Mouse (Mus musculus) forebrain, embryonic 16.5 days (tissue): ENCODE measurements around the gene Actr1a. TPM values are rescaled to one million over a fixed set of nuclear protein-coding genes. Genes with fewer than 3 reads are reported as not detected.
A peak's percentile ranks its signal among the peaks of the same experiment; 100 is the strongest.

Experiments used
- ATAC-seq: fragments of 200-750 bp; cut with Nextera tagmentation; 2 replicates; pipeline ENCODE4 v1.8.0; 2017; ENCODE audit warnings: mild to moderate bottlenecking, moderate library complexity
- H3K27ac ChIP-seq: fragments of 300-500 bp; sonication (generic); 2 replicates; pipeline ENCODE4 v1.5.1; 2014; ENCODE audit warnings: low read length, control low read depth
- H3K27me3 ChIP-seq: fragments of 300-500 bp; sonication (generic); replicated peaks from 2 replicates; pipeline ENCODE4 v1.6.1; 2014; ENCODE audit warnings: low read length; ENCODE audit not compliant: control insufficient read depth, insufficient read depth
- H3K36me3 ChIP-seq: fragments of 300-500 bp; sonication (generic); 2 replicates; pipeline ENCODE4 v1.6.1; 2014; ENCODE audit not compliant: control insufficient read depth, insufficient read depth
- H3K4me1 ChIP-seq: fragments of 300-500 bp; sonication (generic); replicated peaks from 2 replicates; pipeline ENCODE4 v1.6.1; 2014; ENCODE audit warnings: low read length; ENCODE audit not compliant: control insufficient read depth, insufficient read depth
- H3K4me2 ChIP-seq: fragments of 300-500 bp; sonication (generic); 2 replicates; pipeline ENCODE4 v1.6.1; 2014; ENCODE audit warnings: mild to moderate bottlenecking, low read length, control low read depth
- H3K4me3 ChIP-seq: fragments of 300-500 bp; sonication (generic); replicated peaks from 2 replicates; pipeline ENCODE4 v1.5.1; 2014; ENCODE audit warnings: mild to moderate bottlenecking, low read length, control low read depth
- H3K9ac ChIP-seq: fragments of 300-500 bp; sonication (generic); replicated peaks from 2 replicates; pipeline ENCODE4 v1.6.1; 2014; ENCODE audit warnings: low read depth, low read length, control low read depth
- H3K9me3 ChIP-seq: fragments of 300-500 bp; sonication (generic); 2 replicates; pipeline ENCODE4 v1.6.1; 2016; ENCODE audit warnings: low read length; ENCODE audit not compliant: control insufficient read depth
- WGBS: fragments of 180-500 bp; shearing (Covaris S2); extraction: QIAGEN DNeasy Blood & Tissue Kit; methylation state at CpG from one replicate; pipeline ENCODE4 v1.1.7; 2014; 5-methylcytosine and 5-hydroxymethylcytosine counted together
- polyA plus RNA-seq: library from polyadenylated mRNA; unstranded; fragments of >200 nt; fragmentation: Nextera tagmentation; extraction: Ambion mirVana; gene quantifications from 2 replicates; pipeline ENCODE4 v1.2.1, GENCODE M21; 2015

Actr1a gene
- polyA plus RNA-seq, 1 experiment from 2014 or later, result 400 TPM

GRCm38 (mm10) chr19:46363294-46364009, 32.1 kb downstream of the Actr1a start:
- no peak overlapping the region for H3K27ac ChIP-seq
- no peak for ATAC-seq
- no peaks in the 10 kb centered on the region for H3K36me3 ChIP-seq
- no peak overlapping the region for H3K9ac ChIP-seq
- H3K27me3 ChIP-seq, result no peaks in the 10 kb centered on the region
- H3K9me3 ChIP-seq, result no peaks in the 10 kb centered on the region
- H3K4me3 ChIP-seq, result no peak overlapping the region
- no peak overlapping the region for H3K4me2 ChIP-seq
- WGBS, result 87% methylated on average over 11 of the region's 11 CpGs
- H3K4me1 ChIP-seq, result no peaks in the 10 kb centered on the region

DNA sequence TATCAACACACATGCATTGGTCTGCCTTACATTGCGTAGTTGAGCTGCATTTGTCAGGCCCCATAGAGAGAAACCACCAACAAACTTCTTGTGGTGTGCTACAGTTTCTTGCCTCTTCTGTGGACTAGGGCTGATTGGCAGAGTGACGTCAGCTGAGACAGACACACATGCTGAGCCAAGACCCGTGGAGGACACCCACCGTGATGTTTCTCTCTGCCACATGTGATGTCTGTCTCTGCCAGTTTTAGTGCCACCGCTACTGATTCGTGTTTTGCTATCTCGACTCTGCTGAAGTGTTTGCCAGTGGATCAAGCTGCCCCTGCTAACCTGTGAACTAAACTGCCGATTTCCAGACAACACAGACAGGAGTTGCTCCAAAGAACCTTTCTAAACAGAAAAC, 33.4 kb downstream of the Actr1a start:
- H3K36me3 ChIP-seq, result no peaks in the 10 kb centered on the region
- no peak for ATAC-seq
- no peaks in the 10 kb centered on the region for H3K9me3 ChIP-seq
- H3K4me2 ChIP-seq, result no peak overlapping the region
- H3K4me1 ChIP-seq, result peaks cover 4% of the 10 kb centered on the region
- H3K4me3 ChIP-seq, result no peak overlapping the region
- WGBS, result 70% methylated on average over 8 of the region's 8 CpGs
- no peak overlapping the region for H3K9ac ChIP-seq
- H3K27me3 ChIP-seq, result 0 out of 2 replicates have a peak, but pooled peaks cover 4% of the 10 kb centered on the region
- H3K27ac ChIP-seq, result no peak overlapping the region

DNA sequence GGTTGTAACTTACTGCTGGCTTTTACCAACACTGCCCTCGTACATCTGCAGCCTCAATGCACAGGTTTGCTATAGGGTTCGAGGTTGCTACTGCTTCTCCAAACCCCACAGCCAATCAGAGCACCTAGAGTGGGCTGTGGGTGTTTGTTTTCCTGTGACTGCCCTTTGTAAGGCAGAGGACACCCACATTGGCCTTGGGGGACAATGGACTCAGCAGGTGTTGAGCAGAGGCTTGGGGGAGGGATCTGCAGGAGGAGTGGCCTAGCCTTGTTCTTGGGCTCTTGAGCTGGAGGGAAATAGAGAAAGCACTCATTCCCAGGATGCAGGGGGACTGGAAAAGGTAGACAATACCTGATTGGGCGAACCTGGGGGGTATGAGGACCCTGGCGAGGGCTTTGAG, 37.2 kb downstream of the Actr1a start:
- no peak for ATAC-seq
- WGBS, result 66% methylated on average over 4 of the region's 4 CpGs
- Histone ChIP-seq H3K9ac (no peak overlapping the region), H3K4me1 (peaks cover 7% of the 10 kb centered on the region), H3K27me3 (0 out of 2 replicates have a peak, but pooled peaks cover 4% of the 10 kb centered on the region), H3K36me3 (no peaks in the 10 kb centered on the region), H3K4me2 (no peak overlapping the region), H3K27ac (no peak overlapping the region), H3K9me3 (no peaks in the 10 kb centered on the region), H3K4me3 (no peak overlapping the region)

GRCm38 (mm10) chr19:46357344-46358280, 37.9 kb downstream of the Actr1a start:
- Histone ChIP-seq H3K9ac (peak overlapping the region; percentile 72), H3K4me3 (peak overlapping the region; percentile 67), H3K4me1 (peaks cover 7% of the 10 kb centered on the region), H3K4me2 (peak overlapping the region; percentile 67), H3K9me3 (no peaks in the 10 kb centered on the region), H3K36me3 (no peaks in the 10 kb centered on the region), H3K27me3 (0 out of 2 replicates have a peak, but pooled peaks cover 4% of the 10 kb centered on the region), H3K27ac (no peak overlapping the region)
- WGBS, result 21% methylated on average over 25 of the region's 25 CpGs
- no peak for ATAC-seq

GRCm38 (mm10) chr19:46356701-46357138, 38.8 kb downstream of the Actr1a start:
- 0% methylated on average over 29 of the region's 29 CpGs for WGBS
- Histone ChIP-seq H3K4me3 (peak overlapping the region; percentile 67), H3K27ac (peak overlapping the region; percentile 23; the same call in 1 of the 2 replicates)

GRCm38 (mm10) chr19:46350168-46350932, 45.2 kb downstream of the Actr1a start, which contains the start of gene 2310034G01Rik:
TSS of gene 2310034G01Rik (minus strand) at chr19:46350302.
- peak within 1 kb of the TSS; percentile 92 for H3K9ac ChIP-seq

More at GRCm38 (mm10) chr19:46356701-46357138, 38.8 kb downstream of the Actr1a start:
- peak; percentile 97 for ATAC-seq
- H3K36me3 ChIP-seq, result no peaks in the 10 kb centered on the region
- H3K4me1 ChIP-seq, result peaks cover 7% of the 10 kb centered on the region
- H3K9me3 ChIP-seq, result no peaks in the 10 kb centered on the region
- peak overlapping the region; percentile 72 for H3K9ac ChIP-seq
- 0 out of 2 replicates have a peak, but pooled peaks cover 4% of the 10 kb centered on the region for H3K27me3 ChIP-seq
- peak overlapping the region; percentile 67 for H3K4me2 ChIP-seq

DNA sequence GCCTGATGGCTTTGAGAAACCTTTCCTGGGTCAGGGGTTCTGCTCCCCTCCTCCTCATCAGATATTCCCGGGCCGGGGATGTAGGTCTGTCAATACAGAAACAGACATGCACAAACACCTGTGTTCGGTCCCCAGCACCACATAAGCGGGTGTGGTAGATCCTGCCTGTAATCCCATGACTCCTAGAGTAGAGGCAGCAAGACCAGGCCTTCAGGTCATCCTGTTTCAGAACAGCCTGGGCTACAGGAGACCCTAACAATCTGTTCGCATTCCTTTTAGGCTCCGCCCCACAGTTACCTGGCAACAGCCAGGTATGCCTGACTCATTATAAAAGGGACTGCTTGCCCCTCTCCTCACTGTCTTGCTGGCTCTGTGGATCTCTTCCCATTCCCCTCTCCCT, 46.0 kb downstream of the Actr1a start:
- H3K9me3 ChIP-seq, result no peaks in the 10 kb centered on the region
- H3K4me1 ChIP-seq, result peaks cover 16% of the 10 kb centered on the region
- no peaks in the 10 kb centered on the region for H3K36me3 ChIP-seq
- no peak for ATAC-seq
- H3K27me3 ChIP-seq, result no peaks in the 10 kb centered on the region
- H3K9ac ChIP-seq, result peak overlapping the region; percentile 92
- H3K27ac ChIP-seq, result no peak overlapping the region
- H3K4me3 ChIP-seq, result peak overlapping the region; percentile 81
- 21% methylated on average over 6 of the region's 6 CpGs for WGBS
- peak overlapping the region; percentile 93 for H3K4me2 ChIP-seq

More at GRCm38 (mm10) chr19:46350168-46350932, 45.2 kb downstream of the Actr1a start, which contains the start of gene 2310034G01Rik:
- peak within 1 kb of the TSS; percentile 81 for H3K4me3 ChIP-seq
- ATAC-seq, result no peak
- no peaks in the 10 kb centered on the region for H3K36me3 ChIP-seq
- WGBS, result 43% methylated on average over 10 of the region's 10 CpGs
- H3K27me3 ChIP-seq, result no peaks in the 10 kb centered on the region
- H3K27ac ChIP-seq, result peak within 1 kb of the TSS; percentile 86
- peak within 1 kb of the TSS; percentile 93 for H3K4me2 ChIP-seq
- peaks cover 16% of the 10 kb centered on the region for H3K4me1 ChIP-seq
- H3K9me3 ChIP-seq, result no peaks in the 10 kb centered on the region

- Histone ChIP-seq H3K4me1 (peaks cover 16% of the 10 kb centered on the region), H3K9ac (peak overlapping the region; percentile 92), H3K4me3 (peak overlapping the region; percentile 81), H3K27me3 (no peaks in the 10 kb centered on the region), H3K27ac (peak overlapping the region; percentile 86), H3K36me3 (no peaks in the 10 kb centered on the region), H3K9me3 (no peaks in the 10 kb centered on the region), H3K4me2 (peak overlapping the region; percentile 93)
- WGBS, result under 1% methylated on average over 78 of the region's 78 CpGs
- ATAC-seq, result peak; percentile 94
These were observed 46.6 kb downstream of the Actr1a start for GRCm38 (mm10) chr19:46348761-46349458.
